Mouse (Mus musculus): ENCODE measurements around the gene Gm2431. TPM values are rescaled to one million over a fixed set of nuclear protein-coding genes. Genes with fewer than 3 reads are reported as not detected.

The Gm2431 gene
- polyA plus RNA-seq, 1 experiment from 2014 or later, result not detected

Other genes starting within 250 kb of the Gm2431 start
- 51.0 and 58.1 TPM in 2 replicates for gene Mob2, start 197.3 kb downstream of the Gm2431 start, polyA plus RNA-seq (2015; fragmentation: Nextera tagmentation; extraction: Ambion mirVana)
- 44.1 and 55.6 TPM in 2 replicates for gene Dusp8, start 162.5 kb downstream of the Gm2431 start, polyA plus RNA-seq (2015; fragmentation: Nextera tagmentation; extraction: Ambion mirVana)
- gene Gm45618, start 137.6 kb downstream of the Gm2431 start, polyA plus RNA-seq (2015; fragmentation: Nextera tagmentation; extraction: Ambion mirVana), result not detected in 2 replicates
- not detected in 2 replicates for gene Gm39115, start 122.3 kb downstream of the Gm2431 start, polyA plus RNA-seq (2015; fragmentation: Nextera tagmentation; extraction: Ambion mirVana)
- gene Gm45337, start 113.7 kb downstream of the Gm2431 start, polyA plus RNA-seq (2015; fragmentation: Nextera tagmentation; extraction: Ambion mirVana), result not detected in 2 replicates
- gene Gm29735, start 101.2 kb downstream of the Gm2431 start, polyA plus RNA-seq (2015; fragmentation: Nextera tagmentation; extraction: Ambion mirVana), result not detected in 2 replicates
- not detected in 2 replicates for gene Gm4553, start 92.6 kb downstream of the Gm2431 start, polyA plus RNA-seq (2015; fragmentation: Nextera tagmentation; extraction: Ambion mirVana)
- gene Krtap5-2, start 82.3 kb downstream of the Gm2431 start, polyA plus RNA-seq (2015; fragmentation: Nextera tagmentation; extraction: Ambion mirVana), result not detected in 2 replicates
- gene Gm10153, start 68.0 kb downstream of the Gm2431 start, polyA plus RNA-seq (2015; fragmentation: Nextera tagmentation; extraction: Ambion mirVana), result not detected in 2 replicates
- not detected in 2 replicates for gene Krtap5-3, start 57.0 kb downstream of the Gm2431 start, polyA plus RNA-seq (2015; fragmentation: Nextera tagmentation; extraction: Ambion mirVana)
- gene Gm7579, start 46.5 kb downstream of the Gm2431 start, polyA plus RNA-seq (2015; fragmentation: Nextera tagmentation; extraction: Ambion mirVana), result not detected in 2 replicates
- gene Krtap5-5, start 28.4 kb downstream of the Gm2431 start, polyA plus RNA-seq (2015; fragmentation: Nextera tagmentation; extraction: Ambion mirVana), result not detected in 2 replicates
- gene Gm40460, start 17.3 kb downstream of the Gm2431 start, polyA plus RNA-seq (2015; fragmentation: Nextera tagmentation; extraction: Ambion mirVana), result not detected in 2 replicates
- not detected in 2 replicates for gene Gm4559, start 16.0 kb upstream of the Gm2431 start, polyA plus RNA-seq (2015; fragmentation: Nextera tagmentation; extraction: Ambion mirVana)
- gene Krtap5-1, start 38.8 kb upstream of the Gm2431 start, polyA plus RNA-seq (2015; fragmentation: Nextera tagmentation; extraction: Ambion mirVana), result not detected in 2 replicates
- gene Krtap5-4, start 45.2 kb upstream of the Gm2431 start, polyA plus RNA-seq (2015; fragmentation: Nextera tagmentation; extraction: Ambion mirVana), result not detected in 2 replicates
- 0.96 and 1.1 TPM in 2 replicates for gene Ifitm10, start 115.4 kb upstream of the Gm2431 start, polyA plus RNA-seq (2015; fragmentation: Nextera tagmentation; extraction: Ambion mirVana)
- 1.5 TPM in 1 of 2 replicates, not detected in the other for gene Gm49369, start 124.3 kb upstream of the Gm2431 start, polyA plus RNA-seq (2015; fragmentation: Nextera tagmentation; extraction: Ambion mirVana)
- gene Ctsd, start 129.7 kb upstream of the Gm2431 start, polyA plus RNA-seq (2015; fragmentation: Nextera tagmentation; extraction: Ambion mirVana), result 145 and 166 TPM in 2 replicates
- gene Syt8, start 176.5 kb upstream of the Gm2431 start, polyA plus RNA-seq (2015; fragmentation: Nextera tagmentation; extraction: Ambion mirVana), result not detected in 2 replicates
- gene Tnni2, start 183.5 kb upstream of the Gm2431 start, polyA plus RNA-seq (2015; fragmentation: Nextera tagmentation; extraction: Ambion mirVana), result 0.61 TPM in 1 of 2 replicates, not detected in the other
- gene Lsp1, start 202.5 kb upstream of the Gm2431 start, polyA plus RNA-seq (2015; fragmentation: Nextera tagmentation; extraction: Ambion mirVana), result 4.2 TPM in 2 replicates
- 0.28 and 0.77 TPM in 2 replicates for gene Tnnt3, start 240.5 kb upstream of the Gm2431 start, polyA plus RNA-seq (2015; fragmentation: Nextera tagmentation; extraction: Ambion mirVana)

All from forebrain, embryonic 13.5 days (tissue).